Mouse (Mus musculus): ENCODE data around the gene Ak7. TPM values are rescaled to one million over a fixed set of nuclear protein-coding genes. Genes with fewer than 3 reads are reported as not detected.

Ak7 gene
- 0.06 TPM in 1 of 2 replicates, not detected in the other for polyA plus RNA-seq (2012; rRNA removed; ENCODE audit: low replicate concordance)

GRCm38 (mm10) chr12:105705799-105706487, at the start of gene Ak7:
Ak7 (plus strand) TSS chr12:105705976.

GRCm38 (mm10) chr12:105683933-105684901, 21.6 kb upstream of the Ak7 start, which contains the start of gene Gskip:
Gskip (plus strand) TSS chr12:105684829.

GRCm38 (mm10) chr12:105685001-105685691, 20.6 kb upstream of the Ak7 start, which contains the start of gene Atg2b:
Atg2b (minus strand) TSS chr12:105685211.

GRCm38 (mm10) chr12:105784196-105784999, 78.6 kb downstream of the Ak7 start, which contains the start of gene Papola:
Papola (plus strand) TSS chr12:105784694.

Other genes with a start within 250 kb of the Ak7 start
- 0.54 and 0.59 TPM in 2 replicates for gene Bdkrb2, start 142.8 kb upstream of the Ak7 start, polyA plus RNA-seq (2012; rRNA removed; ENCODE audit: low replicate concordance)
- 0.14 and 0.31 TPM in 2 replicates for gene Bdkrb1, start 102.9 kb upstream of the Ak7 start, polyA plus RNA-seq (2012; rRNA removed; ENCODE audit: low replicate concordance)
- gene Gskip, start 21.1 kb upstream of the Ak7 start, polyA plus RNA-seq (2012; rRNA removed; ENCODE audit: low replicate concordance): 6.7 and 17.5 TPM in 2 replicates
- 13.2 and 15.2 TPM in 2 replicates for gene Atg2b, start 20.8 kb upstream of the Ak7 start, polyA plus RNA-seq (2012; rRNA removed; ENCODE audit: low replicate concordance)
- 55.8 and 58.1 TPM in 2 replicates for gene Papola, start 78.7 kb downstream of the Ak7 start, polyA plus RNA-seq (2012; rRNA removed; ENCODE audit: low replicate concordance)